Mouse (Mus musculus): ENCODE data around the gene Ccdc142.

Gene Ccdc142

GRCm38 (mm10) chr6:83141636-83142035, 40.2 kb downstream of the Ccdc142 start:
- no peak for DNase-seq (ENCODE audit: low spot score)

DNA sequence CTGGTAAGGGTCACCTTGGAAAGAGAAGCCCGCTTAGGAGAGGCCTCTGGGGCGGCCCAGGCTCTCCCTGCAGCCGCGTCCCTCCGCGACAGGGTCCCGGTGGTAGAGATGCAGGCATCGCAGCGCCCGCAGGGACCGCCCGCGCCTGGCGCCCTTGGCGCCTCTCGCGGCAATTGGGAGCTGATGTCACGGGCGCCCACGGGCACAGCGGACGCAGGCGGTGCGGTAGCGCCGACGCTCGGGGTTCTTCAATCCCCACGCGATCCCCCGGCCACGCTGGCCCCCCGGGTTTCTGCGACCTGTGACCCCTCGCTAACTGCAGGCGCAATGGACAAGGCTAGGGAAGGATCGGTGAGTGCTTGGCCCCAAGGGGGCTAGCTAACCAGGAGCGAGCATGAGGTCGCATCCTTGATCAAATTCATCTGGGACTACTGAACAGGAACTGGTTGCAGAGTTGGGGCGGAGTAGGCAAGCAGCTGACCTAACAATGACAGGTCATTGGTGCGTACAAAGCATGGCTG, 40.9 kb downstream of the Ccdc142 start:
- no peak for DNase-seq (ENCODE audit: low spot score)

- DNase-seq (ENCODE audit: low spot score): no peak
These were observed 41.5 kb downstream of the Ccdc142 start for GRCm38 (mm10) chr6:83142886-83143285.

GRCm38 (mm10) chr6:83145209-83145608, 43.8 kb downstream of the Ccdc142 start:
- DNase-seq (ENCODE audit: low spot score): no peak

GRCm38 (mm10) chr6:83145805-83146204, 44.4 kb downstream of the Ccdc142 start:
- DNase-seq (ENCODE audit: low spot score): no peak

DNA sequence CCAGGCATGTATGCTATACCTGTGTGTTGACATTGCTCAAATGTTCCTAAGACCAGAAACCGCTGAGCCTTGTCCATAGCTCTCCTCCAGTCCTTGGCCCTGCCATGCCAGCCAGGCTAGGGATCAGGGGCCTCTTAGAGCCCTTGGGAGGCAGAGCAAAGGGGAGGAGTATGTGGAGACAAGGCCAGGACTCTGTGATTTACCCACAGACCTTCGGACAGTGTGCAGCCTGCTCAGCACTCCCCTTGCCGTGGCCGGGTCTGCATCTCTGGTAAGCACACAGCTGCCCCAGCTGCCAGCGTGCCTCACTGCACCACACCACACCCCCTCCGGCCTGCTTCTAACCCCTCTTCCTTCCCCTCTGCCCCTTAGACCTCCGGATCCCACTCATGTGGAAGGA, 45.9 kb downstream of the Ccdc142 start:
- DNase-seq (ENCODE audit: low spot score): no peak

DNA sequence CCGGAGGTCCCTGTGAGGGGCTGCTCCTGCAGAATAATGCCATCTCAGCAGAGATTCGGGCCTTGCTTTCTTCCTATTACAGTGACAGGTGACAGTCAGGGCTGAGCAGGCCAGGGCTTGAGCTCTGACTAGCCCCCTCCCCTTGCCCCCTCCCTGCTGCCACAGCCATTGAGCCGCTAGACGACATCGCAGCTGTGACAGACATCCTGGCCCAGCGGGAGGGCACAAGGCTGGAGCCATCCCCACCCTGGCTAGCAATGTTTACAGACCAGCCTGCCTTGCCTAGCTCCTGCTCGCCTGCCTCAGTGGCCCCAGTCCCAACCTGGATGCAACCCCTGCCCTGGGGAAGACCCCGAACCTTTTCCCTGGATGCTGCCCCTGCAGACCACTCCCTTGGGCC, 50.3 kb downstream of the Ccdc142 start:
- no peak for DNase-seq (ENCODE audit: low spot score)

GRCm38 (mm10) chr6:83153038-83153437, 51.6 kb downstream of the Ccdc142 start:
- no peak for DNase-seq (ENCODE audit: low spot score)

DNA sequence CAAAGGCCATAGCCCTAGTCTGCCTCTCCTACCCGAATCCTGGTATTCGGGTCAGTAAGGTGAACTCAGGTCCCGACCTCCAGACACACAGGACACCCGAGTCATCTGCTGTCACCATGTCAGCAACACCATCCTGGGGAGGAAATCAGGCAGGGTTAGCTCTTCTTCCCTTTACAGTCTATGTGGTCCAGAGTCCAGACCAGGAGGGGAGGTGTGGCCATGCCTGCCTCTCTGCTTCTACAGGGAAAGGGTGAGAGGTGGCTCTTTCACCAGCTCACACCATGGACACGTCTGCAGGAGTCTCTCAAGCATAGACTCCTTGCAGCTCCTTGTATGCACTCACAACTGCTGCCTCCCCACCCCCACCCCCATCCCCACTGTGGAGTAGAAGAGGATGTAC, 52.1 kb downstream of the Ccdc142 start:
- DNase-seq (ENCODE audit: low spot score): no peak

- DNase-seq (ENCODE audit: low spot score): no peak
These were observed 54.3 kb downstream of the Ccdc142 start for GRCm38 (mm10) chr6:83155552-83156238.

- peak; percentile 36 for DNase-seq (ENCODE audit: low spot score)
These were observed 54.9 kb downstream of the Ccdc142 start, which contains the start of the genes Wdr54 and 1700003E16Rik for GRCm38 (mm10) chr6:83156259-83156684. Gene Wdr54 (minus strand): TSS chr6:83156397. Gene 1700003E16Rik (plus strand): TSS chr6:83156404.

Data from c-Kit-positive CD71-positive TER-119-positive erythroid progenitor cells, embryonic 14.5 days (primary cell).